Mouse (Mus musculus): ENCODE measurements around the gene Ankle1. TPM values are rescaled to one million over a fixed set of nuclear protein-coding genes. Genes with fewer than 3 reads are reported as not detected.
A peak's percentile ranks its signal among the peaks of the same experiment; 100 is the strongest.
"Not testable (repeated sequence)": the region's sequence is repeated elsewhere in the genome, so short reads cannot be mapped to it uniquely, and the experiment has no call there.

Gene Ankle1
- polyA plus RNA-seq, 1 experiment from 2014 or later = 30.6 TPM

DNA sequence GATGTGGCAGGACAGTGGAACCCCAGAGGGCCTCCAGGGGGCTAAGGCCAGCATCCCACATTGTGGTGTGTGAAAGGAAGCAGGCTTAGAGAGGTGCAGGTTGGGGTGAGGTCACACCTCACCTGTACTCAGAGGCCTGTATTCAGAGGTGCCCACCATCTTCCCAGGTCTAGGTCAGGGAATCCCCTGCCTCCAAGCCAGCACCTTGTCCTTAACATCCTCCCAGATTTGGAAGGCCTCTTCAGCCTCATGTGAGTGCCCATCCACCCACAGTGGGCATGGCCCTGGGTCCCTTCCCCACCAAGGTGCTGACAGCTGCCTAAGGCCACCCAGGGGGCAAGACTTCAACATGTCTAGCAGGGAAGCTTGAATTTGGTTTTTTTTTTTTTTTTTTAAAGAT lies 4.4 kb upstream of the Ankle1 start:
- H3K9ac ChIP-seq = no peak overlapping the region
- no peak for ATAC-seq (ENCODE audit: insufficient number of reproducible peaks, low FRiP score, low TSS enrichment, low read depth)

DNA sequence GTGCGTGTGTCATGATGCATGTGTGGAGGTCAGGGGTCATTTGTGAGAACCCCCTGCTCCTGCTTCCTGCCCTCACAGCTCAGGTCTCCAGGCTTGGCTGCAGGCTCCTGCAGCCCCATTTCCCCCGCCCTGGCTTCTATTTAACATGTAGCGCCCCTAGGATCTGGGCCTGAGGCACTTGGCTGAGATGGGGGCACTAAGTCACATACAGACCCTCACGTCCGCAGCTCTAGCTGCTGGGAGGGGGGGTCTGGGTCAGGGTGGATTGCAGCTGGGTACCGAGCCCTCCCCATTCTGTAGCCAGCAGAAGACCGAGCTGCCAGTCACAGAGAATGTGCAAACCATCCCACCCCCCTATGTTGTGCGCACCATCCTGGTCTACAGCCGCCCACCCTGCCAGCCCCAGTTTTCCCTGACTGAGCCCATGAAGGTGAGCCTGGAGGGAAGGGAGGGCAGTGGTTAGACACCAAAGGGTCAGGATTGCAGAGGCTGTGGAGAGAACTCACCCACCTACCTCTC lies 3.3 kb upstream of the Ankle1 start:
- no peak overlapping the region for H3K27ac ChIP-seq
- no peaks in the 10 kb centered on the region for H3K27me3 ChIP-seq
- H3K9ac ChIP-seq = no peak overlapping the region
- WGBS = 92% methylated on average over 9 of the region's 9 CpGs
- no peaks in the 10 kb centered on the region for H3K9me3 ChIP-seq
- H3K4me3 ChIP-seq = no peak overlapping the region
- H3K36me3 ChIP-seq = peaks cover 24% of the 10 kb centered on the region
- H3K4me1 ChIP-seq = peaks cover 25% of the 10 kb centered on the region
- no peak for ATAC-seq (ENCODE audit: insufficient number of reproducible peaks, low FRiP score, low TSS enrichment, low read depth)
- no peak overlapping the region for H3K4me2 ChIP-seq

More for the DNA sequence above, 4.4 kb upstream of the Ankle1 start:
- Histone ChIP-seq H3K4me3 (no peak overlapping the region), H3K36me3 (peaks cover 24% of the 10 kb centered on the region), H3K4me1 (peaks cover 20% of the 10 kb centered on the region), H3K9me3 (no peaks in the 10 kb centered on the region), H3K27me3 (no peaks in the 10 kb centered on the region), H3K4me2 (no peak overlapping the region), H3K27ac (no peak overlapping the region)

DNA sequence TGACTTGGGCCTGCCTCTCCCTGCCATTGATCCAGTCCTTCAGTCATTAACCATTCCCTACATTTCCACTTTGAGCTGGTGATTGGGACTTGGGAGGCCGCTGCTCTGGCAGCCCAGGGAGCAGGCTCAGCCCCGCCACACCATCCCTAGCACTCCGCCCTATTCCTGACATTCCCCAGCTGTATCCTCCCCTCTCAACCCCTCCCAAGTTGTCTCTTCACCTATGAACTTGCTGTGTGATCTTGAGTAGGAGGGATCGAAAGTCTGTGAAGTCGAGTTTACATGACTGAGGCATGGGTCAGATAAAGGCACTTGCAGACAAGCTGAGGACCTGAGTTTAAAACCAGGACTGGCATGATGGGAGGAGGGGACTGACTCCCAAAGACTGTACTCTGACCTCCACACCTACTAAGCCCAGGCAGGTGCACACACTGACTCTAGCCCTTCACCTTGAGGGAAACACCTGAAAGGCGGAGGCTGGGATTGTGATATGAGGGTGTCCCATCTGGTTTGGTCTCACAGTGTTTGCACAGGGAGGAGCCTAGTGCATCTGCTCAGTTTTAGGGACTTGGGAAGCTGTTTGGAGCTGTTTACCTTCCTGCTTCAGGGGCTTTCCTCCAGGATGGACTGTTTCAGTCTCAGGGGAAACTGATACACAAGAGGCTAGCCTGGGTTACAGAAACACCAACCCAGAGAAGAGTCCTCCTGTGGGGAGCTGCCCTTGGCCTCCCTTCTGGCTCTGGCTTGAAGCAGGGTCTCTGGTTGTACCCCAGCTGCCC lies 2.5 kb upstream of the Ankle1 start:
- ATAC-seq (ENCODE audit: insufficient number of reproducible peaks, low FRiP score, low TSS enrichment, low read depth) = no peak
- Histone ChIP-seq H3K27me3 (no peaks in the 10 kb centered on the region), H3K4me2 (no peak overlapping the region), H3K4me1 (peaks cover 21% of the 10 kb centered on the region), H3K9me3 (no peaks in the 10 kb centered on the region), H3K9ac (no peak overlapping the region), H3K27ac (no peak overlapping the region), H3K4me3 (no peak overlapping the region), H3K36me3 (peaks cover 23% of the 10 kb centered on the region)
- 88% methylated on average over 6 of the region's 6 CpGs for WGBS

DNA sequence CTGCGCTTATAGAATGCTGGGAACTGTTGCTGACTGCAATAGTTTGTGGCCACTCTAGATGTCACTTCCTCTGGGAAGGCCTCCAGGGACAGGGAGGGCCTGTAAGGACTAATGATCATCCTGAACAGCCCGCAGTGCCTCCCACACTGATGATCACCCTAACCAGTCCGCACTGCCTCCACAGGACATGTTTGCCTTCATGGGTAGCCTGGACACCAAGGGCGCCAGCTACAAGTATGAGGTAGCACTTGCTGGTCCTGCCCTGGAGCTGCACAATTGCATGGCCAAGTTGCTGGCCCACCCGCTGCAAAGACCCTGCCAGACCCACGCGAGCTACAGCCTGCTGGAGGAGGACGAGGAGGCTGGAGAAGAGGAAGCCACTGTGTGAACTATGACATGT lies 1.8 kb upstream of the Ankle1 start:
- Histone ChIP-seq H3K4me1 (peaks cover 21% of the 10 kb centered on the region), H3K9ac (no peak overlapping the region), H3K4me2 (no peak overlapping the region), H3K4me3 (no peak overlapping the region), H3K27ac (no peak overlapping the region), H3K36me3 (peaks cover 22% of the 10 kb centered on the region), H3K27me3 (no peaks in the 10 kb centered on the region), H3K9me3 (no peaks in the 10 kb centered on the region)
- ATAC-seq (ENCODE audit: insufficient number of reproducible peaks, low FRiP score, low TSS enrichment, low read depth) = no peak
- 93% methylated on average over 8 of the region's 8 CpGs for WGBS

DNA sequence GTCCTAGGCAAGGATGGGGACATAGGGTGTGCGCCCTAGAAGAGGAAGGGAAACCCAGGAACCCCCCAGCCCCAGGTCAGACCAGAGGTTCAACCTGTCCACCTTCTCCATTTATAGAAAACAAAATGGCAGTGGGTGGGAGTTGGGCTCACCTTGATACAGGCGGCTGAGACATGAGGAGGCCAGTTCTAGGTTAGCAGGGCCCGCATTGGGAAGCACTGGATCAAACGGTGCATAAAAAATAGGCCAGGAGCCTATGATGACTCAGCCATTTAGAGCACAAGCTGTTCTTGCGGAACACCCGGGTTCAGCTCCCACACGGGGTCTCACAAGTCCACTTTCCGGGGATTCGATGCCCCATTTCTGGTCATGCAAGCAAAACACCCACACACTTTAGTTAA lies 859 bp upstream of the Ankle1 start:
- no peak overlapping the region; the same call in 1 of the 2 replicates for H3K4me3 ChIP-seq
- ATAC-seq (ENCODE audit: insufficient number of reproducible peaks, low FRiP score, low TSS enrichment, low read depth) = no peak
- H3K4me1 ChIP-seq = peaks cover 21% of the 10 kb centered on the region
- 85% methylated on average over 9 of the region's 9 CpGs for WGBS
- no peaks in the 10 kb centered on the region for H3K27me3 ChIP-seq
- no peak overlapping the region for H3K9ac ChIP-seq
- H3K4me2 ChIP-seq = no peak overlapping the region
- peaks cover 21% of the 10 kb centered on the region for H3K36me3 ChIP-seq
- no peak overlapping the region for H3K27ac ChIP-seq
- H3K9me3 ChIP-seq = no peaks in the 10 kb centered on the region

DNA sequence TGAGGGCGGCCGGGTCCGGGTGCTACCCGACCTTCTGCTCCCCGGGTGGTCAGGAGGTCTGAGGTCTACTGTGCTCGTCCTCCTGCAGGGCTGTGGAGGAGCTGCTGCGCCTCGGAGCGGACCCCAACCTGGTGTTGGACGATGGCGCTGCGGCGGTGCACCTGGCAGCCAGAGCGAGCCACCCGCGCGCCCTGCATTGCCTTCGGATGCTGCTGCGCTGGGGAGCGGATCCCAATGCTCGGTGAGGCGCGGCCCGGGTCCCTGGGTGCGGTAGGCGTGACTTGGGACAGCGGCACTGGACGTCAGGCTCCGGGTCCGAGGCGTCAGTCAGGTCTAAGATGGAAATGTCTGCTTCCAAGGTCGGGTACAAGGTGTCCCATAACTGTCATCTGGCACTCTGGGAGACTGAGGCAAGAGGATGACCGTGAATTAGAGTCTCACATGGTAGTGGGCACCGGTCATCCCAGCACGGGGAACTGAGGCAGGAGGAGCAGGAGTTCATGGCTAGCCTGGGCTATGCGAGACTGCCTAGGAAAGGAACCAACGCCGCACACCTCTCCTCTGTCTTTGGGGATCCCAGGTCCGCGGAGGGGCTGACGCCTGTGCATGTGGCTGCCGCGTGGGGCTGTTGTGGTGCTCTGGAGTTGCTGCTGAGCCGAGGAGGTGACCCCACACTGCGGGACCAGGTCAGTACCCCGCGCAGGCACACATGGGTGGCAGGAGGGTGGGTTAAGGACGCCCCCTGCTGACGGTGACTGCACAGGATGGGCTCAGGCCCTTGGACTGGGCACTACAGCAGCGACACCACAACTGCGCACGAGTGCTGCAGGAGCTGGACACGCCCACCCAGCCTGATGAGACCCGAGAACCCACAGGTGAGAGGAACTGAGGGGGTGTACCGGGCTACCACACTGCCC lies 547 bp downstream of the Ankle1 start:
- no peak overlapping the region; the same call in 1 of the 2 replicates for H3K27ac ChIP-seq

DNA sequence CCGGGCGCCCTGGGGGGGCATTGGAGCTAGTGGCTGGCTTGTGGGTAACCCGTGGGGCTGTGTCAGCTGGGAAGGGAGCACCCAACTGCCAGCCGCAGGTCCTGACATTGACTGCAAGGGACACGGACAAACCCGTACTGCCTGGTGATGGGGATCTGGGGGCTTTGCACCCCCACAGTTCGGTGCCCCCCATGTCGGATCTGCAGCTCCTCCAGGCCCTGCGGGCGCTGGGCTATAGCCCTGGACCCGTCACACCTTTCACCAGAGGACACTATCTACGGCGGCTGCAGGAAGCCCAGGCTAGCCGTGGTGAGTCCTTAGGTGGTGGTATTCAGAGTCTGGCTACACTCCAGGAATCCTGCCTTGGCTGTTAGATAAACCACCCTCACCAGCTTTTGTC lies 1.6 kb downstream of the Ankle1 start:
- Histone ChIP-seq H3K36me3 (peaks cover 15% of the 10 kb centered on the region), H3K27me3 (no peaks in the 10 kb centered on the region), H3K4me1 (peaks cover 21% of the 10 kb centered on the region), H3K4me2 (no peak overlapping the region), H3K27ac (no peak overlapping the region), H3K9me3 (no peaks in the 10 kb centered on the region), H3K4me3 (peak overlapping the region; percentile 66; the same call in 1 of the 2 replicates), H3K9ac (no peak overlapping the region)
- WGBS = 94% methylated on average over 14 of the region's 14 CpGs
- ATAC-seq (ENCODE audit: insufficient number of reproducible peaks, low FRiP score, low TSS enrichment, low read depth) = no peak

More for the DNA sequence above, 547 bp downstream of the Ankle1 start:
- no peaks in the 10 kb centered on the region for H3K27me3 ChIP-seq
- peaks cover 15% of the 10 kb centered on the region for H3K36me3 ChIP-seq
- under 1% methylated on average over 55 of the region's 55 CpGs for WGBS
- ATAC-seq (ENCODE audit: insufficient number of reproducible peaks, low FRiP score, low TSS enrichment, low read depth) = peak; percentile 59; the same call in 1 of the 2 replicates
- H3K9ac ChIP-seq = peak overlapping the region; percentile 54; the same call in 1 of the 2 replicates
- H3K4me2 ChIP-seq = peak overlapping the region; percentile 96
- H3K4me3 ChIP-seq = peak overlapping the region; percentile 66
- H3K4me1 ChIP-seq = peaks cover 21% of the 10 kb centered on the region
- no peaks in the 10 kb centered on the region for H3K9me3 ChIP-seq

DNA sequence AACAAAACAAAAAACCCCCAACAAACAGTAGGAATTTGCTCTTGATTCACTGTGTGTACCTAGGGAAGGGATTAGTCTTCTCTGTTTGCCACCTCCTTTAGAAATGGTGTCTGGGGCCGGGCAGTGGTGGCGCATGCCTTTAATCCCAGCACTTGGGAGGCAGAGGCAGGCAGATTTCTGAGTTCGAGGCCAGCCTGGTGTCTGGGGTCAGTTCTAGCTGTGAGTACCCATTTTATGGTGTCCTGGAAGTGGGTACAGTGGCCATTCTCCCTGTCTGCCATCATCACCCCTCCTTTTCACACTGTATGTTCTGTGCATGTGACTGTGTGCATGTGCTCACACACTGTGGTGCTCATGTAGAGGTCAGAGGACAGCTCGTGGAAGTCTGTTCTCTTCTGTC lies 2.4 kb downstream of the Ankle1 start:
- no peak for ATAC-seq (ENCODE audit: insufficient number of reproducible peaks, low FRiP score, low TSS enrichment, low read depth)
- H3K9ac ChIP-seq = no peak overlapping the region
- H3K27me3 ChIP-seq = no peaks in the 10 kb centered on the region
- H3K4me1 ChIP-seq = peaks cover 21% of the 10 kb centered on the region
- WGBS = 96% methylated on average over 4 of the region's 4 CpGs
- peaks cover 15% of the 10 kb centered on the region for H3K36me3 ChIP-seq
- H3K27ac ChIP-seq = no peak overlapping the region
- no peaks in the 10 kb centered on the region for H3K9me3 ChIP-seq
- no peak overlapping the region for H3K4me2 ChIP-seq
- no peak overlapping the region for H3K4me3 ChIP-seq

DNA sequence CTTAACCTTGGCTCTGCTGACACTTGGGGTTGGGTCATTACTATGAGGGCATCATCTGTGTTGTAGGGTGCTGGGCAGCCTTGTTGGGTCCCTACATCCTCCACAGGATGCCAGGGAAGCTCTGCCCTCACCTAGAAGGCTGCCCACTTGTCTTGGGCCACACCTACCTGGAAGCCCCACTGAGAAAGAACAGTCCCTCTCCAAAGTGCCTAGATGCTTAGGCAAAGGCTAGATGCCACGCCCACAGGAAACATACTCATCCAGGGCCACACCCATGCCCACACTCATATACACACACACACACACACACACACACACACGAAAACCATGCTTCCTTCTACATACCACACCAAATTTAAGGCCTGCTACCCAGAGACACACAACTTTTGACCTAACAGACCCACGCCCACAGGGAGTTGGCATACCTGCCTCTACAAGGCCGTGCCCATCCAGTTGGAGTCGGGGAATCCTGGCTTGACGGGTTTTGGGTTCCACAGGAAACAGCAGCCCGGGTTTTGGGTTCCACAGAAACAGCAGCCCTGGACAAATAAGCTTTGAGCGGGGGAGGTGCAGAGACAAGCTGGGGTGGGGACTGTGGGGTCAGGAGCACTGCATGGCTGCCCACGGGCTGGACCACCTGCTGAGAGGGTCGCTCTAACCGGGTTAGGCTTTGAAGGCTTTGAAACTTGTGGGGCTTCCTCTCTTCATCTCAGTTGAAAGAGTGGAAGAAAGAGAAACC lies 5.9 kb downstream of the Ankle1 start:
- no peak overlapping the region for H3K9ac ChIP-seq
- peaks cover 15% of the 10 kb centered on the region for H3K36me3 ChIP-seq
- ATAC-seq (ENCODE audit: insufficient number of reproducible peaks, low FRiP score, low TSS enrichment, low read depth) = 0 out of 2 replicates have a peak, but pooled peaks have one; percentile 42
- no peak overlapping the region for H3K4me2 ChIP-seq
- H3K27me3 ChIP-seq = no peaks in the 10 kb centered on the region
- no peak overlapping the region for H3K4me3 ChIP-seq
- no peaks in the 10 kb centered on the region for H3K9me3 ChIP-seq
- H3K27ac ChIP-seq = no peak overlapping the region
- 42% methylated on average over 11 of the region's 11 CpGs for whole genome bisulfite sequencing
- H3K4me1 ChIP-seq = peaks cover 7% of the 10 kb centered on the region

DNA sequence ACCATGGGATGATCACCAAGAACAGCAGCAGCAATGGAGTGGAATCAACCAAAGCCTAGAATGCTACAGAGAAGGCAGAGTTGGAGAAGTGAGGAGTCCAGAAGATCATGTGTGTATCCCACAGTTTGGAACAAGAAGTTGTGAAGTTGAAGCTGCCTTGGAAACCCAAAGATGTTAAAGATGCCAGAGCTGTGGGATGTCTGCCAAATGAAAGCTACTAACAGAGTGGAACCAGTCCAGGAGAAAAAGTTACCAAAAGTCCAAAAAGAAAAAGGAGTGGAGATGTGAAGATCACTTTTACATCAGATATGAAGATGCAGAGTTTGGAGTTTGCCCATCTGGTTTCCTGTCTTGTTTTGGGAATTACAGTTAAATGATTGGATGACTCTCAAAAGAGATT lies 16.3 kb downstream of the Ankle1 start:
- Histone ChIP-seq H3K9ac (no peak overlapping the region), H3K4me1 (no peaks in the 10 kb centered on the region), H3K4me3 (no peak overlapping the region), H3K9me3 (no peaks in the 10 kb centered on the region), H3K27me3 (no peaks in the 10 kb centered on the region), H3K27ac (no peak overlapping the region), H3K4me2 (no peak overlapping the region), H3K36me3 (no peaks in the 10 kb centered on the region)
- no peak for ATAC-seq (ENCODE audit: insufficient number of reproducible peaks, low FRiP score, low TSS enrichment, low read depth)

DNA sequence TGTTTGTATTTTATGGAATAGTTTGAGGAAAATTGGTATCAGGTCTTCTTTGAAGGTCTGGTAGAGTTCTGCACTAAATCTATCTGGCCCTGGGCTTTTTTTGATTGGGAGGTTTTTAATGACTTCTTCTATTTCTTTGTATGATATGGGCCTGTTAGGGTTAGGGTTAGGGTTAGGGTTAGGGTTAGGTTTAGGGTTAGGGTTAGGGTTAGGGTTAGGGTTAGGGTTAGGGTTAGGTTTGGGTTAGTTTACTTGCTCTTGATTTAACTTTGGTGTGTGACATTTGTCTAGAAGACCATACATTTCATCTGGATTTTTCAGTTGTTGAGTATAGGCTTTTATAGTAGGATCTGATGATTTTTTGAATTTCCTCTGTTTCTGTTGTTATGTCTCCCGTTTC lies 27.1 kb downstream of the Ankle1 start:
- WGBS = 75% methylated on average over 1 of the region's 1 CpGs
- H3K27me3 ChIP-seq; H3K4me2 ChIP-seq; H3K27ac ChIP-seq; H3K4me3 ChIP-seq; H3K9ac ChIP-seq; H3K4me1 ChIP-seq; H3K36me3 ChIP-seq; H3K9me3 ChIP-seq; ATAC-seq (ENCODE audit: insufficient number of reproducible peaks, low FRiP score, low TSS enrichment, low read depth): not testable (repeated sequence)
